Mouse (Mus musculus): ENCODE results near the gene Col18a1. TPM values are rescaled to one million over a fixed set of nuclear protein-coding genes. Genes with fewer than 3 reads are reported as not detected.

The Col18a1 gene
- polyA plus RNA-seq, 1 experiment = 8.5 TPM

GRCm38 (mm10) chr10:77159573-77159972, 6.8 kb downstream of the Col18a1 start:
- Histone ChIP-seq H3K27ac (replicated peaks; ENCODE audit: low read depth, low read length) (no peak overlapping the region), H3K4me3 (ENCODE audit: insufficient read depth, low read depth, low read length) (no peak overlapping the region), H3K4me1 (ENCODE audit: control insufficient read depth, insufficient read depth, insufficient read length, low read length) (no peaks in the 10 kb centered on the region)

GRCm38 (mm10) chr10:77158948-77159347, 7.4 kb downstream of the Col18a1 start:
- Histone ChIP-seq H3K4me3 (ENCODE audit: insufficient read depth, low read depth, low read length) (no peak overlapping the region), H3K4me1 (ENCODE audit: control insufficient read depth, insufficient read depth, insufficient read length, low read length) (no peaks in the 10 kb centered on the region), H3K27ac (replicated peaks; ENCODE audit: low read depth, low read length) (no peak overlapping the region)

- Histone ChIP-seq H3K27ac (replicated peaks; ENCODE audit: low read depth, low read length) (no peak overlapping the region), H3K4me3 (ENCODE audit: insufficient read depth, low read depth, low read length) (no peak overlapping the region), H3K4me1 (ENCODE audit: control insufficient read depth, insufficient read depth, insufficient read length, low read length) (no peaks in the 10 kb centered on the region)
Measured at GRCm38 (mm10) chr10:77157245-77158019, 8.9 kb downstream of the Col18a1 start.

GRCm38 (mm10) chr10:77152178-77152621, 14.1 kb downstream of the Col18a1 start:
- Histone ChIP-seq H3K4me1 (ENCODE audit: control insufficient read depth, insufficient read depth, insufficient read length, low read length) (0 out of 2 replicates have a peak, but pooled peaks cover 2% of the 10 kb centered on the region), H3K27ac (replicated peaks; ENCODE audit: low read depth, low read length) (no peak overlapping the region)

GRCm38 (mm10) chr10:77151551-77152002, 14.8 kb downstream of the Col18a1 start:
- H3K27ac ChIP-seq (replicated peaks; ENCODE audit: low read depth, low read length) = no peak overlapping the region
- H3K4me3 ChIP-seq (ENCODE audit: insufficient read depth, low read depth, low read length) = no peak overlapping the region
- 0 out of 2 replicates have a peak, but pooled peaks cover 2% of the 10 kb centered on the region for H3K4me1 ChIP-seq (ENCODE audit: control insufficient read depth, insufficient read depth, insufficient read length, low read length)

More at GRCm38 (mm10) chr10:77152178-77152621, 14.1 kb downstream of the Col18a1 start:
- no peak overlapping the region for H3K4me3 ChIP-seq (ENCODE audit: insufficient read depth, low read depth, low read length)

GRCm38 (mm10) chr10:77150947-77151521, 15.3 kb downstream of the Col18a1 start:
- H3K27ac ChIP-seq (replicated peaks; ENCODE audit: low read depth, low read length) = no peak overlapping the region
- no peak overlapping the region for H3K4me3 ChIP-seq (ENCODE audit: insufficient read depth, low read depth, low read length)
- 0 out of 2 replicates have a peak, but pooled peaks cover 2% of the 10 kb centered on the region for H3K4me1 ChIP-seq (ENCODE audit: control insufficient read depth, insufficient read depth, insufficient read length, low read length)

- 0 out of 2 replicates have a peak, but pooled peaks cover 2% of the 10 kb centered on the region for H3K4me1 ChIP-seq (ENCODE audit: control insufficient read depth, insufficient read depth, insufficient read length, low read length)
- no peak overlapping the region for H3K4me3 ChIP-seq (ENCODE audit: insufficient read depth, low read depth, low read length)
- H3K27ac ChIP-seq (replicated peaks; ENCODE audit: low read depth, low read length) = no peak overlapping the region
Measured at GRCm38 (mm10) chr10:77150016-77150415, 16.3 kb downstream of the Col18a1 start.

- Histone ChIP-seq H3K27ac (replicated peaks; ENCODE audit: low read depth, low read length) (no peak overlapping the region), H3K4me3 (ENCODE audit: insufficient read depth, low read depth, low read length) (no peak overlapping the region), H3K4me1 (ENCODE audit: control insufficient read depth, insufficient read depth, insufficient read length, low read length) (0 out of 2 replicates have a peak, but pooled peaks cover 2% of the 10 kb centered on the region)
Measured at GRCm38 (mm10) chr10:77147545-77147944, 18.8 kb downstream of the Col18a1 start.

- H3K4me1 ChIP-seq (ENCODE audit: control insufficient read depth, insufficient read depth, insufficient read length, low read length) = 0 out of 2 replicates have a peak, but pooled peaks cover 2% of the 10 kb centered on the region
- H3K27ac ChIP-seq (replicated peaks; ENCODE audit: low read depth, low read length) = no peak overlapping the region
- H3K4me3 ChIP-seq (ENCODE audit: insufficient read depth, low read depth, low read length) = no peak overlapping the region
Measured at GRCm38 (mm10) chr10:77146901-77147463, 19.4 kb downstream of the Col18a1 start.

GRCm38 (mm10) chr10:77145946-77146345, 20.4 kb downstream of the Col18a1 start:
- no peaks in the 10 kb centered on the region for H3K4me1 ChIP-seq (ENCODE audit: control insufficient read depth, insufficient read depth, insufficient read length, low read length)
- no peak overlapping the region for H3K4me3 ChIP-seq (ENCODE audit: insufficient read depth, low read depth, low read length)
- H3K27ac ChIP-seq (replicated peaks; ENCODE audit: low read depth, low read length) = no peak overlapping the region

GRCm38 (mm10) chr10:77144372-77144771, 22.0 kb downstream of the Col18a1 start:
- no peaks in the 10 kb centered on the region for H3K4me1 ChIP-seq (ENCODE audit: control insufficient read depth, insufficient read depth, insufficient read length, low read length)
- H3K4me3 ChIP-seq (ENCODE audit: insufficient read depth, low read depth, low read length) = no peak overlapping the region
- H3K27ac ChIP-seq (replicated peaks; ENCODE audit: low read depth, low read length) = no peak overlapping the region

- Histone ChIP-seq H3K27ac (replicated peaks; ENCODE audit: low read depth, low read length) (no peak overlapping the region), H3K4me1 (ENCODE audit: control insufficient read depth, insufficient read depth, insufficient read length, low read length) (no peaks in the 10 kb centered on the region)
Measured at GRCm38 (mm10) chr10:77142328-77142727, 24.0 kb downstream of the Col18a1 start.

GRCm38 (mm10) chr10:77138304-77138703, 28.0 kb downstream of the Col18a1 start:
- no peak overlapping the region for H3K4me3 ChIP-seq (ENCODE audit: insufficient read depth, low read depth, low read length)
- no peaks in the 10 kb centered on the region for H3K4me1 ChIP-seq (ENCODE audit: control insufficient read depth, insufficient read depth, insufficient read length, low read length)

More at GRCm38 (mm10) chr10:77142328-77142727, 24.0 kb downstream of the Col18a1 start:
- H3K4me3 ChIP-seq (ENCODE audit: insufficient read depth, low read depth, low read length) = no peak overlapping the region

GRCm38 (mm10) chr10:77136205-77136604, 30.1 kb downstream of the Col18a1 start:
- no peaks in the 10 kb centered on the region; the same call in 1 of the 2 replicates for H3K4me1 ChIP-seq (ENCODE audit: control insufficient read depth, insufficient read depth, insufficient read length, low read length)
- H3K27ac ChIP-seq (replicated peaks; ENCODE audit: low read depth, low read length) = no peak overlapping the region
- no peak overlapping the region for H3K4me3 ChIP-seq (ENCODE audit: insufficient read depth, low read depth, low read length)

More at GRCm38 (mm10) chr10:77138304-77138703, 28.0 kb downstream of the Col18a1 start:
- H3K27ac ChIP-seq (replicated peaks; ENCODE audit: low read depth, low read length) = no peak overlapping the region

GRCm38 (mm10) chr10:77135274-77135829, 31.0 kb downstream of the Col18a1 start:
- Histone ChIP-seq H3K27ac (replicated peaks; ENCODE audit: low read depth, low read length) (no peak overlapping the region), H3K4me1 (ENCODE audit: control insufficient read depth, insufficient read depth, insufficient read length, low read length) (no peaks in the 10 kb centered on the region; the same call in 1 of the 2 replicates), H3K4me3 (ENCODE audit: insufficient read depth, low read depth, low read length) (no peak overlapping the region)

Data from brown adipose tissue, adult 24 weeks (tissue).